16 mouse cellular contexts compared by ENCODE assay signal in genomic region chr1:133530698-133531097, GRCm38 (mm10).
"Had no signal": no experiment of that assay in that cellular context is flagged by ENCODE, and none has a peak within 500 bp of the region (broad histone marks: within the 10 kb centered on the region; RNA-seq: fewer than 3 reads in every experiment).

No protein-coding gene starts in this region.

- H3K9ac ChIP-seq: liver, postnatal 0 days; lung, embryonic 15.5 days; midbrain, embryonic 12.5 days; neural tube, embryonic 12.5 days; stomach, embryonic 15.5 days had no signal

- H3K36me3 ChIP-seq: lung, embryonic 15.5 days; midbrain, embryonic 10.5 days; midbrain, embryonic 12.5 days; neural tube, embryonic 12.5 days; stomach, embryonic 15.5 days had no signal

- ATAC-seq: liver, postnatal 0 days; lung, postnatal 0 days; midbrain, embryonic 16.5 days had no signal

- H3K27ac ChIP-seq: lung, embryonic 15.5 days; midbrain, embryonic 10.5 days; midbrain, embryonic 12.5 days; neural tube, embryonic 12.5 days; stomach, embryonic 15.5 days had no signal

- H3K4me2 ChIP-seq: lung, embryonic 15.5 days; midbrain, embryonic 12.5 days; neural tube, embryonic 12.5 days; stomach, embryonic 15.5 days had no signal

- H3K4me1 ChIP-seq: lung, embryonic 15.5 days; midbrain, embryonic 10.5 days; midbrain, embryonic 12.5 days; neural tube, embryonic 12.5 days; stomach, embryonic 15.5 days had no signal

- H3K9me3 ChIP-seq: lung, embryonic 15.5 days; midbrain, embryonic 10.5 days; midbrain, embryonic 12.5 days; neural tube, embryonic 12.5 days; stomach, embryonic 15.5 days had no signal

- H3K4me3 ChIP-seq: lung, embryonic 15.5 days; midbrain, embryonic 10.5 days; midbrain, embryonic 12.5 days; neural tube, embryonic 12.5 days; stomach, embryonic 15.5 days had no signal

- H3K27me3 ChIP-seq: lung, embryonic 15.5 days; midbrain, embryonic 12.5 days; neural tube, embryonic 12.5 days; stomach, embryonic 15.5 days had no signal

- DNase-seq: liver, postnatal 0 days; lung, adult 2 months; lung, postnatal 14 days; lung, postnatal 4 days; midbrain, embryonic 14.5 days; right cerebral cortex, postnatal 14 days; thymus, adult 18-20 months; thymus, postnatal 14 days; thymus, postnatal 36 days had no signal
